Mouse (Mus musculus) hindbrain, postnatal 0 days (tissue): ENCODE measurements around the gene Ly6g6d. TPM values are rescaled to one million over a fixed set of nuclear protein-coding genes. Genes with fewer than 3 reads are reported as not detected.

Experiments used
- ATAC-seq: fragments of 200-750 bp; cut with Nextera tagmentation; 2 replicates; pipeline ENCODE4 v1.8.0; 2017; ENCODE audit warnings: mild to moderate bottlenecking, moderate TSS enrichment, moderate library complexity
- DNase-seq: peaks from one replicate; pipeline ENCODE4 v3.0.0-alpha.2; 2015; ENCODE audit warnings: low spot score
- H3K27ac ChIP-seq: fragments of 300-500 bp; sonication (generic); 2 replicates; pipeline ENCODE4 v1.5.1; 2014; ENCODE audit warnings: mild to moderate bottlenecking
- H3K27me3 ChIP-seq: fragments of 300-500 bp; sonication (generic); 2 replicates; pipeline ENCODE4 v1.6.1; 2014; ENCODE audit warnings: low read length, mixed read lengths; ENCODE audit not compliant: insufficient read depth
- H3K36me3 ChIP-seq: fragments of 300-500 bp; sonication (generic); 2 replicates; pipeline ENCODE4 v1.6.1; 2014; ENCODE audit warnings: low read length, mixed read lengths; ENCODE audit not compliant: insufficient read depth
- H3K4me1 ChIP-seq: fragments of 300-500 bp; sonication (generic); 2 replicates; pipeline ENCODE4 v1.6.1; 2014; ENCODE audit warnings: antibody characterized with exemption, low read length, mixed read lengths; ENCODE audit not compliant: insufficient read depth
- H3K4me2 ChIP-seq: fragments of 300-500 bp; sonication (generic); 2 replicates; pipeline ENCODE4 v1.6.1; 2014; ENCODE audit warnings: low read depth, mild to moderate bottlenecking, low read length, moderate library complexity, mixed read lengths
- H3K4me3 ChIP-seq: fragments of 300-500 bp; sonication (generic); 2 replicates; pipeline ENCODE4 v1.5.1; 2014; ENCODE audit warnings: low read length
- H3K9ac ChIP-seq: fragments of 300-500 bp; sonication (generic); replicated peaks from 2 replicates; pipeline ENCODE4 v1.6.1; 2014; ENCODE audit warnings: mild to moderate bottlenecking, low read length, moderate library complexity, mixed read lengths
- H3K9me3 ChIP-seq: fragments of 300-500 bp; sonication (generic); 2 replicates; pipeline ENCODE4 v1.6.1; 2016; ENCODE audit warnings: low read length, mixed read lengths
- CTCF ChIP-seq: IDR thresholded peaks from 2 replicates; pipeline ENCODE4 v1.5.1; 2016; ENCODE audit warnings: antibody characterized with exemption, control low read depth, low read depth
- WGBS: fragments of 180-500 bp; shearing (Covaris S2); extraction: QIAGEN DNeasy Blood & Tissue Kit; methylation state at CpG from one replicate; pipeline ENCODE4 v1.1.7; 2014; 5-methylcytosine and 5-hydroxymethylcytosine counted together
- polyA plus RNA-seq: library from polyadenylated mRNA; unstranded; fragments of >200 nt; fragmentation: Nextera tagmentation; extraction: Ambion mirVana; gene quantifications from 2 replicates; pipeline ENCODE4 v1.2.1, GENCODE M21; 2015
- total RNA-seq: library from RNA; depleted of rRNA; stranded (reverse); fragments of >200 nt; gene quantifications from 2 replicates; pipeline ENCODE4 v1.2.3, GENCODE M21; 2014

Gene Ly6g6d
- total and polyA plus RNA-seq, 2 experiments from 2014 or later, result 0.78 to 1.9 TPM

- peak; percentile 94 for DNase-seq
- H3K4me3 ChIP-seq, result peak within 1 kb of the TSS; percentile 79
- peak within 1 kb of the TSS; percentile 96 for H3K4me2 ChIP-seq
- H3K4me1 ChIP-seq, result peaks cover 11% of the 10 kb centered on the region
- no peaks in the 10 kb centered on the region for H3K27me3 ChIP-seq
- ATAC-seq, result peak; percentile 61
- peaks cover 23% of the 10 kb centered on the region for H3K36me3 ChIP-seq
- H3K9ac ChIP-seq, result peak within 1 kb of the TSS; percentile 93
- WGBS, result under 1% methylated on average over 19 of the region's 19 CpGs
- peak within 1 kb of the TSS; percentile 93 for H3K27ac ChIP-seq
- peak; percentile 65 for TF ChIP-seq CTCF
- H3K9me3 ChIP-seq, result no peaks in the 10 kb centered on the region
Observed at GRCm38 (mm10) chr17:35121871-35122303, 44.0 kb upstream of the Ly6g6d start, which contains the start of gene Csnk2b. Csnk2b (minus strand) TSS chr17:35122053.

DNA sequence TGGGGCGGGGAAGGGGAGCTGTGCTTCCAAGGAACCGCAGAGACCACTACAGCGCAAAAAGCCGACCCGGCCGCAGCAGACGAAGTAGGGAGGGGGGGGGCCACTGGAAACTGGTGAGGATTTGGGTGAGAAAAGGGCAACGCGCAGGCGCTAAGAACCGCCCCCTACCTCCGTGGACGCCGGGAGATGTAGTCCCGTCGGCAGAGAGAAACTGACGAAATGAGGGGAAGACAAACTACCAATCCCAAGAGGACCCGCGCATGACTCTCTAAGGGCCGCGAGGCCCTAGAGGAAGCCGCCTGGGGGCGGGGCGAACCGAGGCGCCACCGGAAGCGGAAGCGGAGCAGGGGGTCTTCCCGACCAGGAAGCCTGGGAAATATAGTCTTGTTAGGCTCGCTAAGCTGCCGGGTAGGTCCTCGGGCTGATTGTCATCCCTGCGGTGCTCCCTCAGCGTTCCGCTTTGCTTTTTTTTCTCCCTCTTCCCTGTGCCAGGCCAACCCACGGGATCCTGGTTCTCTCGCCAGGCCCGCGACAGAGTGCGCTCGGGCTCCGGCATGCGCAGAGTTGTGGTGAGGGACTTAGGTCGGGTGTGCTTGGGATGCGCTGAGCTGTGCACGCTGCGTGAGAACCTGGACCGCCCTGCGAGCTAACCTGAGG, 43.4 kb upstream of the Ly6g6d start, which contains the start of gene Gpank1:
TSS of gene Gpank1 (plus strand) at position 313 of the 657 bp plus-strand sequence.
- peak within 1 kb of the TSS; percentile 79 for H3K4me3 ChIP-seq
- under 1% methylated on average over 47 of the region's 50 CpGs for WGBS

DNA sequence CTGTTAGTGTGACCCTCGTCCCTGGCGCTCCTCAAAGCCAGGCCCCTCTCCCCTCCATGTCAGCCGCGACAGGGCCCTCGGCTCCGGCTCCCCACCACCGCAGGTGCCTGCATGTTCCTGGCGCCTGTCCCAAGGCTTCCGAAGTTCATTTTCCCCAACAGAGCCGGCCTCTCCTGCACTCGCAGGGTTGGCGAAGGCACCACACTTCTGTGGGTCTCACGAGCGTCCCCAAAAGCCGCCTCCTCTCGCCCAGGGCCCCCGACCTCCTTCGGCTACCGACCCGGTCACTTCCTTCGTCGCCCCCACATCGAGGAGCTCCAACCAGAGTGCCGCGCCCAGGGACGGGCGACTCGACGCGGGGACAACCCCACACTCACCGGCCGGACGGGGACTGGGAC, 42.9 kb upstream of the Ly6g6d start:
- Histone ChIP-seq H3K27me3 (no peaks in the 10 kb centered on the region), H3K27ac (peak overlapping the region; percentile 70), H3K9me3 (no peaks in the 10 kb centered on the region), H3K4me2 (peak overlapping the region; percentile 96), H3K4me1 (peaks cover 6% of the 10 kb centered on the region; the same call in 1 of the 2 replicates), H3K36me3 (peaks cover 28% of the 10 kb centered on the region), H3K4me3 (peak overlapping the region; percentile 79), H3K9ac (peak overlapping the region; percentile 93)
- TF ChIP-seq CTCF, result no peak
- ATAC-seq, result no peak
- WGBS, result under 1% methylated on average over 33 of the region's 33 CpGs
- peak; percentile 15 for DNase-seq

More for the DNA sequence above, 43.4 kb upstream of the Ly6g6d start, which contains the start of gene Gpank1:
- peak; percentile 95 for ATAC-seq
- DNase-seq, result peak; percentile 100
- H3K9ac ChIP-seq, result peak within 1 kb of the TSS; percentile 93
- peak within 1 kb of the TSS; percentile 93 for H3K27ac ChIP-seq
- peaks cover 6% of the 10 kb centered on the region; the same call in 1 of the 2 replicates for H3K4me1 ChIP-seq
- H3K4me2 ChIP-seq, result peak within 1 kb of the TSS; percentile 96
- H3K27me3 ChIP-seq, result no peaks in the 10 kb centered on the region
- peaks cover 26% of the 10 kb centered on the region for H3K36me3 ChIP-seq
- no peaks in the 10 kb centered on the region for H3K9me3 ChIP-seq
- peak; percentile 8; the same call in 1 of the 2 replicates for TF ChIP-seq CTCF

DNA sequence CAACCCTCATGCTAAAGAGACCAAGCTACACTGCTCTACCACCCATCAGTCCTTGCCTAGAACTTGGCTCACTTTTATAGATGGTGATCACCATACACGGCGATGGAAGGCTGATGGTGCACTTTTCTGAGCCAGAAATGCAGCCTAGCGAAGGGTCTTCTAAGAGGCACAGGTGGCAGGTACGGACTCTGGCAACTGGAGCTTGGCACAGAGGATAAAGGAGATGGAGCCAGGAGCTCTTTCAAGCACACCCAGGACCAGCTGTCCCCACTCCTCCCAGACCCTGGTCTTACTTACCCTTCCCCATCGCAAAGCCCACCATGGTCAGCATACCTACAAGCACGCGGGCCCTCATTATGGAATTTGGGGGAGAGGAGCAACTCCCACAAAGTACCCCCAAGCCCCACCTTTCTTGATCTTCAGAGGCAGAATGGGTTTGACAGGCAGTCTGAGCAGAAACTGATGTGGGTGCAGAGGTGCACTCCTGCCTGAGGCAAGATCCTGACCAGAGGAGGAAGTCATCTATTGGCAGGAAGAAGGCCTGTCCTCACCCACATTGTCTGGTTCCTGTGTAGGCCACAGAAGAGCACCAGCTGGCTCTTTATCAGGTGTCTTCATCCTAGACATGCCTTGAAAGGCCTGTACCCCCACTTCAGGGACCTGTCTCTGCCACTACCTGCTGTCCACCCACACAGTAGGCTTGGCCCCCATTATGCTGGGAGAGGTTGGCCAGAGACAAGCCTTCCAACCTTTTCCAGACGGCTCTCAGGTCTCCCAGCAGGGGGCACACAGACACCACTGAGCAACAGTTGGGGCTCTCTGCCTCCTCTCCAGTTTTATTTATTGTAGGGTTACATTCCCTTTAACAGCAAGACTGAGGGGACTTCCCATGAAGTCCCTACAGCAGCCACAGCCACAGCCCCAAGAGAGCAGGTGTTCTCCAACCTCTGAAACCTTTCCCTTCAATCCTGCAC, 37.5 kb upstream of the Ly6g6d start, which contains the start of gene Ly6g5b:
TSS of gene Ly6g5b (minus strand) at position 383 of the 974 bp plus-strand sequence.
- H3K27ac ChIP-seq, result no peak within 1 kb of the TSS
- peaks cover 32% of the 10 kb centered on the region for H3K36me3 ChIP-seq
- H3K4me1 ChIP-seq, result peaks cover 3% of the 10 kb centered on the region; the same call in 1 of the 2 replicates
- H3K4me2 ChIP-seq, result no peak within 1 kb of the TSS
- no peaks in the 10 kb centered on the region for H3K27me3 ChIP-seq
- H3K4me3 ChIP-seq, result no peak within 1 kb of the TSS
- H3K9me3 ChIP-seq, result no peaks in the 10 kb centered on the region
- 84% methylated on average over 8 of the region's 8 CpGs for WGBS
- ATAC-seq (no peak), DNase-seq (peak; percentile 24)
- peak; percentile 43 for TF ChIP-seq CTCF
- H3K9ac ChIP-seq, result no peak within 1 kb of the TSS; the same call in 1 of the 2 replicates

GRCm38 (mm10) chr17:35111774-35112173, 33.9 kb upstream of the Ly6g6d start:
- Histone ChIP-seq H3K9me3 (no peaks in the 10 kb centered on the region), H3K9ac (no peak overlapping the region), H3K4me2 (no peak overlapping the region), H3K36me3 (peaks cover 14% of the 10 kb centered on the region; the same call in 1 of the 2 replicates), H3K27ac (no peak overlapping the region), H3K4me1 (no peaks in the 10 kb centered on the region), H3K27me3 (no peaks in the 10 kb centered on the region), H3K4me3 (no peak overlapping the region)
- DNase-seq (no peak), ATAC-seq (no peak)
- 54% methylated on average over 9 of the region's 9 CpGs for WGBS
- TF ChIP-seq CTCF, result no peak

DNA sequence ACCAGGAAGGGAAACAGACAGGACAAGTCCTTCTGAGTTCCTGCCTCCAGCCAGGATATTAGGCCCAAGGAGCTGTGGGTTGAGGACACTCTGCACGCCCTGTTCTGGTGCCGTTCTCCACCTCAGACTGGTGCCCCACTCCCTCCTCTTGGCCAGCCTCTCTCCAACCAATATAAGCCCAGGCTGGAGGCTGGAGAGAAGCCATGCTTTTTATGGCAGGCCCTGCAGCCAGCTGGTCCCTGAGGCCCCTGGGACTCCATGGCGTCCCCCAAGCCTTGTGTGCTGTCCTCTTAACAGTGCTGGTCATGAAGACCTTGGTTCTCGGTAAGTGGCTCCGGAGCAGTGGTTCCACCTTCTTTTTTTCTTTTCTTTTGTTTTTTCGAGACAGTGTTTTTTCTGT, 30.2 kb upstream of the Ly6g6d start, which contains the start of gene Ly6g5c:
TSS of gene Ly6g5c (plus strand) at position 183 of the 400 bp plus-strand sequence.
- no peaks in the 10 kb centered on the region for H3K4me1 ChIP-seq
- H3K27ac ChIP-seq, result no peak within 1 kb of the TSS
- ATAC-seq, result no peak
- H3K36me3 ChIP-seq, result peaks cover 12% of the 10 kb centered on the region
- no peak within 1 kb of the TSS for H3K4me3 ChIP-seq
- no peak within 1 kb of the TSS for H3K9ac ChIP-seq
- WGBS, result 71% methylated on average over 6 of the region's 6 CpGs
- H3K27me3 ChIP-seq, result no peaks in the 10 kb centered on the region
- TF ChIP-seq CTCF, result no peak
- H3K4me2 ChIP-seq, result no peak within 1 kb of the TSS
- no peaks in the 10 kb centered on the region for H3K9me3 ChIP-seq
- peak; percentile 27 for DNase-seq
